Mouse (Mus musculus): ENCODE measurements around the gene Magea5.
"Not testable (repeated sequence)": the region's sequence is repeated elsewhere in the genome, so short reads cannot be mapped to it uniquely, and the experiment has no call there.

Gene Magea5

GRCm38 (mm10) chrX:155063045-155063444 is at the start of gene Magea5:
Gene Magea5, minus strand, starts transcription at chrX:155063145.
- DNase-seq (ENCODE audit: low spot score in 2 of 2) = not testable (repeated sequence)

DNA sequence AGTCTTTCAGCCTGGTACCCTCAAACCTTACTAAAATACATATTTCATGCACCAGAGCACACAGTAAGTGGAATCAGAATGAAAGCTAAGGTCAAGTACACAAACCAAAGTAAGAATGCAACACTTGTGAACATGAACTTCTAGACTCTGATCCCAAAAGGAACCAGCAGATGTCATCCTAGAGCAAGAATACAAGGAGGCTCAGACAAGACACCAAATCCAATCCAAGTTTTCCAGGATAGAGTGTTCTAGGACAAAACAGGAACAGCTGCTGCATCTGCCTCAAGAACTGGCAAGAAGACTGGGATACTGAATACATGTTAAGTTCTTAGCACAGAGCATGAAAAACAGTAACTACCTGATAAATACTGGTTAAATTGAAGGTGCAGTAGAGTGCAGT is 35.1 kb upstream of the Magea5 start:
- peak in 1 of 2 experiments; percentile 1 for DNase-seq (ENCODE audit: low spot score in 2 of 2)

DNA sequence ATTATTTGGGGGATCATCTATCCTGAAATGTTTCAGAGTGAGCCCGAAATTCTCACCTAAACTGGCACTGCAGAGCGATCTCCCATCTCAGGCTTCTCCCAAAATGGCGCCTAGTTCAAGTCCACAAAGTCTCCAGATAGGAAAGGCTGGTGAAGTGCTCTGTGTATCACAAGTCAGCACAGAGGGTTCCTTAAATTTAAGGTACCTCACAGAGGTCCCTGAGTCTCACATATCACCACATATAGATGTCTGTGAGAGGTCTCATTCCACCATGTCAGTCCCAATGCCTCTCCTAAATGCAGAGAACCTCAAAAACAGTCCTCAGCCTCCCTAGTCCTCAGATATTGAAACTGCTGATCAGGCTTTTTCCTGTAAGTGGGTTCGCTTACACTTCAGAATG is 30.6 kb upstream of the Magea5 start, which contains the start of gene Magea2:
Gene Magea2, minus strand, starts transcription at position 101 of the 400 bp plus-strand sequence.
- not testable (repeated sequence) for DNase-seq (ENCODE audit: low spot score in 2 of 2)

GRCm38 (mm10) chrX:155089693-155090092 is 26.7 kb upstream of the Magea5 start, which contains the start of gene Magea1:
Gene Magea1, minus strand, starts transcription at chrX:155089793.
- not testable (repeated sequence) for DNase-seq (ENCODE audit: low spot score in 2 of 2)
